Mouse (Mus musculus) limb, embryonic 14.5 days (tissue): Measurements from ENCODE around the gene Hs2st1. TPM values are rescaled to one million over a fixed set of nuclear protein-coding genes. Genes with fewer than 3 reads are reported as not detected.
A peak's percentile ranks its signal among the peaks of the same experiment; 100 is the strongest.

Source experiments
- ATAC-seq: fragments of 200-750 bp; cut with Nextera tagmentation; 2 replicates; pipeline ENCODE4 v1.8.0; 2017; ENCODE audit warnings: low read depth, moderate number of reproducible peaks, moderate TSS enrichment; ENCODE audit not compliant: low FRiP score
- DNase-seq: peaks from one replicate; pipeline ENCODE4 v3.0.0-alpha.2; 2015; ENCODE audit warnings: low spot score
- H3K27ac ChIP-seq: fragments of 300-500 bp; sonication (generic); replicated peaks from 2 replicates; pipeline ENCODE4 v1.5.1; 2014; ENCODE audit warnings: low read depth, mild to moderate bottlenecking, low read length, moderate library complexity, mixed read lengths
- H3K27me3 ChIP-seq: fragments of 300-500 bp; sonication (generic); 2 replicates; pipeline ENCODE4 v1.6.1; 2014; ENCODE audit warnings: low read length, mixed read lengths; ENCODE audit not compliant: control insufficient read depth, insufficient read depth
- H3K36me3 ChIP-seq: fragments of 300-500 bp; sonication (generic); 2 replicates; pipeline ENCODE4 v1.6.1; 2014; ENCODE audit warnings: mild to moderate bottlenecking, low read length, moderate library complexity, mixed read lengths; ENCODE audit not compliant: control insufficient read depth, insufficient read depth
- H3K4me1 ChIP-seq: fragments of 300-500 bp; sonication (generic); 2 replicates; pipeline ENCODE4 v1.6.1; 2014; ENCODE audit warnings: antibody characterized with exemption, low read length, mixed read lengths; ENCODE audit not compliant: control insufficient read depth, insufficient read depth
- H3K4me2 ChIP-seq: fragments of 300-500 bp; sonication (generic); replicated peaks from 2 replicates; pipeline ENCODE4 v1.6.1; 2014; ENCODE audit warnings: low read depth, mild to moderate bottlenecking, low read length, moderate library complexity; ENCODE audit not compliant: severe bottlenecking
- H3K4me3 ChIP-seq: fragments of 300-500 bp; sonication (generic); replicated peaks from 2 replicates; pipeline ENCODE4 v1.5.1; 2014; ENCODE audit warnings: low read length
- H3K9ac ChIP-seq: fragments of 300-500 bp; sonication (generic); 2 replicates; pipeline ENCODE4 v1.6.1; 2014; ENCODE audit warnings: mild to moderate bottlenecking, low read depth, low read length, moderate library complexity; ENCODE audit not compliant: severe bottlenecking
- H3K9me3 ChIP-seq: fragments of 300-500 bp; sonication (generic); 2 replicates; pipeline ENCODE4 v1.6.1; 2016; ENCODE audit warnings: low read length; ENCODE audit not compliant: control insufficient read depth
- POLR2A ChIP-seq: fragments of 200-500 bp; IDR thresholded peaks from 2 replicates; pipeline ENCODE4 v1.8.0; 2012; ENCODE audit warnings: inconsistent platforms, mild to moderate bottlenecking, moderate library complexity, borderline replicate concordance; ENCODE audit not compliant: insufficient read depth, insufficient read length; ENCODE audit errors: extremely low read depth
- WGBS: fragments of 180-500 bp; shearing (Covaris S2); extraction: QIAGEN DNeasy Blood & Tissue Kit; methylation state at CpG from one replicate; pipeline ENCODE4 v1.1.7; 2014; 5-methylcytosine and 5-hydroxymethylcytosine counted together
- polyA plus RNA-seq, 2 experiments: library from polyadenylated mRNA; depleted of rRNA in 1 of 2; stranded (reverse) in 1 of 2; unstranded in 1 of 2; fragments of >200 nt; fragmentation: Nextera tagmentation in 1 of 2; extraction: Ambion mirVana in 1 of 2; gene quantifications; 2 replicates each; pipeline versions ENCODE4 v1.2.1 to v1.2.3; 2012 to 2014

The Hs2st1 gene
- polyA plus RNA-seq, 2 experiments: 15.8 to 20.6 TPM

DNA sequence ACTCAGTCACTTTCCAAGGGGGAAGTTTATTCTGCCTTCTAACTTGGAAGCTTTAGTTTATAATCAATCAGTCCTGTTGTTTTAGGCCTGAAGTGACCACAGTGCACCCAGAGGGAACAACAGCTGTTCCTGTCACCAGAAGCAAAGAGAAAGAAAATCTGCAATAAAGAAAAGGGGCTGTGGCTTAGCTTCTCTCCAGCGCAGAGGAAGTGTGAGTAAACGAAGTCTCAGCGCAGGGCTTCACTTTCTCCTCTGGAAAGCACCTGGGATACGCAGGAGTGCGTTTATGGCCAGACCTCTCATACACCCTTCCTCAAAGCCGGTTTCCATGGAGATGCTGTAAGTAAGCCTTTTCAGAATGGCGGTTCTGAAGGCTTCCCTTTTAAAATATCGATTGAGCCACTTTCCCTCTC is 110.7 kb downstream of the Hs2st1 start:
- no peak overlapping the region for H3K4me3 ChIP-seq
- no peak overlapping the region for H3K4me2 ChIP-seq
- WGBS: 35% methylated on average over 8 of the region's 8 CpGs
- no peaks in the 10 kb centered on the region for H3K9me3 ChIP-seq
- peak; percentile 61; the same call in 1 of the 2 replicates for ATAC-seq
- H3K36me3 ChIP-seq: peaks cover 13% of the 10 kb centered on the region; the same call in 1 of the 2 replicates
- no peak for DNase-seq
- H3K27me3 ChIP-seq: no peaks in the 10 kb centered on the region
- no peak overlapping the region for H3K27ac ChIP-seq
- peaks cover 7% of the 10 kb centered on the region for H3K4me1 ChIP-seq
- no peak for TF ChIP-seq POLR2A
- H3K9ac ChIP-seq: no peak overlapping the region

DNA sequence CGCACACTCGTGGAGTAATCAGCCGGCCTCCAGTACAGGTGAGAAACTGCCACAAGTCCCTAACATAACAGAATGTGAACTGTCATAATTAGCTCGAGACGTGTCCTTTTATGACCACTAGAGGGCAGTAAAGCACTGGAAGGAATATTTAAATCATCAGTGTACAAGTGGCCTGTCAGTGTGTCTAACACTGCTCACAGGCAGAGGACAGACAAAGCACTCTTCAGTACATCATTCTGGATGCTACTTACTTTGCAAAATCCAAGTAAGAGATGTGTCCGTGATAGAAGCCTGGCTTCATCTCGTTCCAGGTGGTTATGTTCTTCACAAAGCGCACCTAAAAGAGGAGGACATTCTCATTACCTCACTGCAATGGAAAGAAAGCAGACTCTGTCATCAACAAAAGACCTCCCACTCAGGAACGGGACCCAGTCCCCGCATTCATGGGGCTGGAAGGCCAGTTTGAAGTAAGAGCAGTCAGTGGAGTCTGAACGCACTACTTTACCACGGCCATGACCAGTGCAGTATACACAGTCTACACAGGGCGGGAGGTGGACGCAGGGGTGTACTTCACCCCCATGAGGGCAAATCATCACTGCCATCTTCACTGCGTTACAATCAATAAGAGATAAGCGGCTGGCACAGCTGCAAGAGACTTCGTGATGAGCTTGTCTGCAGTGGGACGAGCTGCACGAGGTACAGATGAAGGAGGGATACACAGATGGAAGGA is 116.1 kb downstream of the Hs2st1 start:
- Histone ChIP-seq H3K4me1 (no peaks in the 10 kb centered on the region), H3K27me3 (no peaks in the 10 kb centered on the region), H3K4me2 (no peak overlapping the region), H3K4me3 (no peak overlapping the region), H3K27ac (no peak overlapping the region), H3K9me3 (no peaks in the 10 kb centered on the region), H3K36me3 (peaks cover 10% of the 10 kb centered on the region), H3K9ac (no peak overlapping the region)
- no peak for TF ChIP-seq POLR2A
- 64% methylated on average over 19 of the region's 19 CpGs for WGBS
- ATAC-seq (peak; percentile 84), DNase-seq (peak; percentile 81)

DNA sequence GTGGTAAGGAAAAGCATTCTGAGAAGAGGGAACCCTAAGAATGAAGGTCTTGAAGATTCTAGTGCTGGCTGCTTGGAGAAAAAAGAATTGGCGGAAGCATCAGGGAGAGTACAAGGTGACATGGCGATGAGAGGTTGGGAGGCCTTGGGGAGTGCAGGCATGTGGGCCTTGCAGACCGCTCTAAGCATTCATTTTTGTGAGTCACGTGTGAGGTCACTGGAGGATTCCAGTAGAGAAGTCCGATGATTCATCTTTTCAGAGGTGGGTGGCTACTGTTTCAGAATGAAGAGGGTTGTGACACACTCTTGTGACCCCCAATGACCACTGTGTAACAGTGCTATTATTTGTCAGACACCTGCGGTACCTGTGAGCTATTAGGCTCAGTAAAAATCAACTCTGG is 121.0 kb downstream of the Hs2st1 start:
- Histone ChIP-seq H3K4me1 (no peaks in the 10 kb centered on the region), H3K4me2 (no peak overlapping the region), H3K9ac (no peak overlapping the region), H3K4me3 (no peak overlapping the region), H3K27ac (no peak overlapping the region), H3K36me3 (peaks cover 25% of the 10 kb centered on the region), H3K27me3 (no peaks in the 10 kb centered on the region), H3K9me3 (no peaks in the 10 kb centered on the region)
- ATAC-seq: no peak
- DNase-seq: no peak
- TF ChIP-seq POLR2A: no peak
- WGBS: 93% methylated on average over 6 of the region's 6 CpGs

DNA sequence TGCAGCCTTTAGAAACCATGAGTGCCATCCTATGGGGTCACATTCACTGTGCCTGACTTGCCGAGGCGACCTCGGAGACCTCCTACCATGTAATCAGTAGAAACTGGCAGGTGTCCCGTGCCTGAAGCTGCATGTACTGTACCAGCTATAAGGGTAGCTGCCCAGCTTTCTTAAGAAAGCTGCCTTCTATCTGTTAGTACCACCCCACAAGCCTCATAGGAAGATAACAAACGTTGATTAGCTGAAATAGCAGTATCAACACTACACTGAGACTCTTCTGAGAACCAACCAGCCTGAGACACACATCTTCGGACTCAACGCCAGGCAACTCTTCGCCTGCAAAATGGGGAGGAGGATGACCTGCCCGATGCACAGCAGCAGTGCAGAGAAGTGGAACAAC is 122.1 kb downstream of the Hs2st1 start:
- Histone ChIP-seq H3K4me1 (no peaks in the 10 kb centered on the region), H3K4me3 (no peak overlapping the region), H3K36me3 (peaks cover 28% of the 10 kb centered on the region), H3K27ac (no peak overlapping the region), H3K27me3 (no peaks in the 10 kb centered on the region), H3K9me3 (no peaks in the 10 kb centered on the region), H3K4me2 (no peak overlapping the region), H3K9ac (no peak overlapping the region)
- TF ChIP-seq POLR2A: no peak
- no peak for ATAC-seq
- 89% methylated on average over 9 of the region's 9 CpGs for WGBS
- DNase-seq: no peak

DNA sequence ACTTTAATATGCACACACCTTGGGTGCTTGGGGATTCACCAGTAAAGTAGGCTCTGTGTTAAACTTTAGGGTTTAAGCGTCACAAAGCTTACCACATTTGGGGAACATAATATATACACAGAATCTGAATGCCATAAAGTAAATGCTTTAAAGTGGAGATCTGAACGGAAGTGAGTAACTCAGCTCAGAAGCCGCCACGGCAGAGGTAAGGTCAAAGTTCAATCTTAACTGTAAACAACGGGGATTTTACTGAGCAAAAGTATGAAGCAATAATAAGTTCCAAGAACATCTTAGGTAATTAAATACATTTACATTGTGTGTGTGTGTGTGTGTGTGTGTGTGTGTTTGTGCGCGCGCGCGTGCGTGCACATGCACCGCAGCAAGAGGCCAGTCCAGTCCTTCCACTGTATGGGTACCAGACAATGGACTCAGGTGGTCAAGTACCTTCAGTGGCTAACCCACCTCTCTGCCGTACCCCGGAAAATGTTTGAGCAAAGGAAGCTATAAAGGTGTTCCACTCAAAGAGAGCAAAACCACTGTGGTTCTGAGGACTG is 123.8 kb downstream of the Hs2st1 start:
- WGBS: 88% methylated on average over 14 of the region's 14 CpGs
- Histone ChIP-seq H3K4me1 (no peaks in the 10 kb centered on the region), H3K4me3 (no peak overlapping the region), H3K27me3 (no peaks in the 10 kb centered on the region), H3K9ac (no peak overlapping the region), H3K27ac (no peak overlapping the region), H3K9me3 (no peaks in the 10 kb centered on the region), H3K4me2 (no peak overlapping the region), H3K36me3 (peaks cover 23% of the 10 kb centered on the region)
- no peak for TF ChIP-seq POLR2A
- no peak for ATAC-seq
- no peak for DNase-seq
